Mouse (Mus musculus) neural tube, embryonic 13.5 days (tissue): ENCODE results near the gene Spag7. TPM values are rescaled to one million over a fixed set of nuclear protein-coding genes. Genes with fewer than 3 reads are reported as not detected.

ENCODE experiments used
- ATAC-seq: fragments of 200-750 bp; cut with Nextera tagmentation; 2 replicates; pipeline ENCODE4 v1.8.0; 2017; ENCODE audit warnings: low read depth, mild to moderate bottlenecking, moderate TSS enrichment, moderate library complexity
- H3K27ac ChIP-seq: fragments of 300-500 bp; sonication (generic); replicated peaks from 2 replicates; pipeline ENCODE4 v1.5.1; 2015; ENCODE audit warnings: moderate library complexity, mild to moderate bottlenecking, inconsistent platforms
- H3K27me3 ChIP-seq: fragments of 300-500 bp; sonication (generic); 2 replicates; pipeline ENCODE4 v1.6.1; 2015; ENCODE audit warnings: mild to moderate bottlenecking, inconsistent platforms
- H3K36me3 ChIP-seq: fragments of 300-500 bp; sonication (generic); 2 replicates; pipeline ENCODE4 v1.6.1; 2015; ENCODE audit warnings: mild to moderate bottlenecking, inconsistent platforms
- H3K4me1 ChIP-seq: fragments of 300-500 bp; sonication (generic); replicated peaks from 2 replicates; pipeline ENCODE4 v1.6.1; 2015; ENCODE audit warnings: inconsistent platforms
- H3K4me2 ChIP-seq: fragments of 300-500 bp; sonication (generic); 2 replicates; pipeline ENCODE4 v1.6.1; 2015; ENCODE audit warnings: inconsistent platforms, mild to moderate bottlenecking, moderate library complexity
- H3K4me3 ChIP-seq: fragments of 300-500 bp; sonication (generic); 2 replicates; pipeline ENCODE4 v1.5.1; 2015; ENCODE audit warnings: mild to moderate bottlenecking, inconsistent platforms
- H3K9ac ChIP-seq: fragments of 300-500 bp; sonication (generic); 2 replicates; pipeline ENCODE4 v1.6.1; 2015; ENCODE audit warnings: moderate library complexity, mild to moderate bottlenecking, inconsistent platforms
- H3K9me3 ChIP-seq: fragments of 300-500 bp; sonication (generic); 2 replicates; pipeline ENCODE4 v1.6.1; 2016; ENCODE audit warnings: inconsistent platforms
- WGBS: fragments of 180-500 bp; shearing (Covaris S2); methylation state at CpG from one replicate; pipeline ENCODE4 v1.1.7; 2015; 5-methylcytosine and 5-hydroxymethylcytosine counted together
- polyA plus RNA-seq: library from polyadenylated mRNA; unstranded; fragments of >200 nt; fragmentation: Nextera tagmentation; extraction: Ambion mirVana; gene quantifications from 2 replicates; pipeline ENCODE4 v1.2.1, GENCODE M21; 2015

Gene Spag7
- polyA plus RNA-seq, 1 experiment from 2014 or later, result 169 TPM

GRCm38 (mm10) chr11:70678576-70678975 lies 9.4 kb upstream of the Spag7 start:
- H3K4me1 ChIP-seq, result peaks cover 9% of the 10 kb centered on the region
- H3K4me2 ChIP-seq, result no peak overlapping the region
- H3K9me3 ChIP-seq, result no peaks in the 10 kb centered on the region
- no peak overlapping the region for H3K4me3 ChIP-seq
- peaks cover 84% of the 10 kb centered on the region for H3K36me3 ChIP-seq
- no peaks in the 10 kb centered on the region for H3K27me3 ChIP-seq
- ATAC-seq, result no peak
- WGBS, result 69% methylated on average over 2 of the region's 2 CpGs
- no peak overlapping the region for H3K9ac ChIP-seq
- H3K27ac ChIP-seq, result no peak overlapping the region

DNA sequence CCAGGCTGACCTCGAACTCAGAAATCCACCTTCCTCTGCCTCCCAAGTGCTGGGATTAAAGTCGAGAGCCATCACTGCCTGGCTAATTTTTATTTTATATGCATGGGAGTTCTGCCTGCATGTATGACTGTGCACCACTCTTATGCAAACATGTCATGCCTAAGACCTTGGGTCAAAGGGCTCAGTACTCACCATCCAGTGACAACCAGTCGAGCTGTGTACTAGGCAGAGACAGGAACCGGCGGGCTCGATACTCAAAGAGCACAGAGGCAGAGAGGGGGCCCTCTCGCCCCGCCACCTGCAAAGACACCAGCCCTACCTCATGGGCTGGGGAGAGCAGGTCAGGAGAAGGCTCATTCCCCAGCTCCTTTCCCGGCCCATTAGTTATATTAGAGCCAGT lies 8.9 kb upstream of the Spag7 start:
- H3K9me3 ChIP-seq, result no peaks in the 10 kb centered on the region
- H3K4me1 ChIP-seq, result peaks cover 9% of the 10 kb centered on the region
- no peak overlapping the region for H3K4me3 ChIP-seq
- no peak overlapping the region for H3K27ac ChIP-seq
- 81% methylated on average over 9 of the region's 9 CpGs for WGBS
- no peak overlapping the region for H3K9ac ChIP-seq
- ATAC-seq, result no peak
- no peak overlapping the region for H3K4me2 ChIP-seq
- H3K36me3 ChIP-seq, result peaks cover 81% of the 10 kb centered on the region
- no peaks in the 10 kb centered on the region for H3K27me3 ChIP-seq

DNA sequence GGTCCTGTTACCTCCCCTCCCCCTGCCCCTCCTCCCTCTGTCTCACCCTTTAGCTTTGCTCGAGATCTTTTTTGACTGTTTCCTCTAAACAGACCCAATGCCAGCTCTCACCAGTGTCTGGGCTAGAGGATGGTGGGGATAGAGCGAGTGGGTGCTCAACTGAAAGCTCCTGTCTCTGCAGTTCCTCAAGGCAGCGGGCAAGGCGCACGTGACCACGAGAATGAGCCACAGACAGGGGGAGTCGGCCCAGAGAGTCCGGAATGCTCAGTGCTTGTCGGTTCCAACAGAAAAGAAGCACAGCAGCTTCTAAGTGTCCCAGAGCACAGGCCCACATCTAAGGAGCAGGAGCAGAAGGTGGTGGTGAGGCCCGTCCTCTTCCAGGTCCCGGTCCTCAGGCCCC lies 5.3 kb upstream of the Spag7 start:
- Histone ChIP-seq H3K4me3 (no peak overlapping the region), H3K27ac (no peak overlapping the region), H3K36me3 (peaks cover 65% of the 10 kb centered on the region), H3K27me3 (no peaks in the 10 kb centered on the region), H3K4me1 (peaks cover 20% of the 10 kb centered on the region), H3K9me3 (no peaks in the 10 kb centered on the region), H3K9ac (no peak overlapping the region), H3K4me2 (no peak overlapping the region)
- WGBS, result 70% methylated on average over 11 of the region's 11 CpGs
- no peak for ATAC-seq

- no peak for ATAC-seq
- H3K36me3 ChIP-seq, result peaks cover 60% of the 10 kb centered on the region
Observed at GRCm38 (mm10) chr11:70674014-70674413, 4.8 kb upstream of the Spag7 start.

DNA sequence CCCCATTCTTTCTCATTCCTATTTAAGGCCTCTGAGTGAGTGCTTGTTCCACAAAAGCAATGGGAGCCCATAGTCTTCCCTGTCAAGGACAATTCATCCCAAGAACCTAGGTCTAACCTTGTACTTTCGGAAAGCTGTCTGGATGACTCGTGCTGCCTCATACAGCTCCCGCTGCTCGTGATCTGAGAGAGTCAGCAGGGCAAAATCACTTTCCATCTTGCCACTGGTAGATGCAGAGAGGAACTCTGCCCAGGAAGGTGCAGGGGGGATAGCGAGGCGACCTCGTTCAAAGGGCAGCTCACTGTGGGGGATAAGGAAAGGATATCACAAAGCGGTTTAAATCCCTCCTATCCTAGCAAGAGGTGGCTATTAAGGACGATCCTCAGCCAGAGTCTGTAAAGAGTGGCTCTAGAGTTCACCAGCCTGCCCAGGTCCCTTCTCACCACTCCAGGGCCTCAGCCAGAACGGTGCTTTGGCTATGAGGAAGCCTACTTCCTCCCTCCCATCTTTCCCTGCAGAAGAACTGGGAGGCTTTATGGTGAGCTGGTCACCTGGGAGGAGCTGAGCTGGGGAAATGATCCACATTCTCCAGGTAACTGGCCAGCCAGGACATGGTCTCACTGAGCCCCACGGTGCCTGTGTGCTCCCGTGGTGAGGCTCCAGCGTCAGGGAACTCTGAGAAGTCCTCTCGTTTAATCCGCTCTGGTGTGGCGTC lies 2.3 kb upstream of the Spag7 start:
- no peaks in the 10 kb centered on the region for H3K27me3 ChIP-seq
- H3K4me2 ChIP-seq, result peak overlapping the region; percentile 92

More at GRCm38 (mm10) chr11:70674014-70674413, 4.8 kb upstream of the Spag7 start:
- Histone ChIP-seq H3K27me3 (no peaks in the 10 kb centered on the region), H3K9me3 (no peaks in the 10 kb centered on the region), H3K4me2 (no peak overlapping the region), H3K4me1 (peaks cover 20% of the 10 kb centered on the region), H3K27ac (no peak overlapping the region), H3K9ac (no peak overlapping the region), H3K4me3 (no peak overlapping the region)
- 47% methylated on average over 6 of the region's 6 CpGs for WGBS

GRCm38 (mm10) chr11:70670483-70670882 lies 1.3 kb upstream of the Spag7 start:
- 54% methylated on average over 14 of the region's 14 CpGs for WGBS
- H3K9ac ChIP-seq, result peak overlapping the region; percentile 91
- peak overlapping the region; percentile 92 for H3K4me2 ChIP-seq
- H3K9me3 ChIP-seq, result no peaks in the 10 kb centered on the region
- ATAC-seq, result no peak
- H3K27me3 ChIP-seq, result no peaks in the 10 kb centered on the region
- H3K36me3 ChIP-seq, result peaks cover 40% of the 10 kb centered on the region
- H3K27ac ChIP-seq, result peak overlapping the region; percentile 98
- H3K4me3 ChIP-seq, result peak overlapping the region; percentile 66
- peaks cover 37% of the 10 kb centered on the region for H3K4me1 ChIP-seq

More for the DNA sequence above, 2.3 kb upstream of the Spag7 start:
- Histone ChIP-seq H3K27ac (0 out of 2 replicates have a peak overlapping the region, but pooled peaks have one; percentile 98), H3K9ac (peak overlapping the region; percentile 91), H3K4me1 (peaks cover 37% of the 10 kb centered on the region), H3K36me3 (peaks cover 45% of the 10 kb centered on the region), H3K4me3 (no peak overlapping the region; the same call in 1 of the 2 replicates), H3K9me3 (no peaks in the 10 kb centered on the region)
- no peak for ATAC-seq
- WGBS, result 86% methylated on average over 16 of the region's 16 CpGs

DNA sequence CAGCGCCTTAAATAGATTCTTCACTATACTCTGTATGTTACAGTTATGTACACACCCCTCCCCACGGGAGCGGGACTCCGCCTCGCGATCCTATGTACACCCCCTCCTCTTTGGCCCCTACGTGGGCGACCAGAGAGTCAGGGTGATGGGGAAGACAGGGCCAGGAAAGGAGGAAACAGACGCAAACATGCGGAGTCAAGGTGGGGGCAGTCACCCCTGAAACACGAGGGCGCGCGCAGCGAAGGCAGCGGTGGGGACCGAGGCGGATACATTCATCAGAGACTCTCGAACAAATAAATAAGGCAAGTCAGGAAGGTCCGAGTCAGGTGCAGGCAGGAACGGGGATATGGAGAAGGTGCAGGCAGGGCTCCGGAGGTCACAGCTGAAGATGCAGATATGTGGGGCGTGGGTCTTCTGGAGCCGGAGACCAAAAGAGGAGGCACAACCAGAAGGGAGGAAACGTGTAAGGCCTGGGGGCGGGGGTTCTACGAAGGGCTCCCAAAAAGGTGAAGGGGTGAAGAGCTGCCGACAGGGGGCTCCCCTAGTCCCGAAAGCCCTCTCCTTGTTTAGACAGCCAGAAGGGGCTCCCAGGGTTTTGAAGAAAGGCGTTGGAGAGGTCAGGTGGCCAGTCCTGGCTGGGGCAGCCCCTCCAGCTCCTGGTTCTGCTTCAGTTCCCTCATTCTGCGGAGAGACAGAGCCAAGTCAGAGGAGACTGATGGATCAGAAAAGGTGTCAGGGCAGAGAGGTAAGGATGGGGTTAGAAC lies 548 bp upstream of the Spag7 start:
- H3K27me3 ChIP-seq, result no peaks in the 10 kb centered on the region
- H3K36me3 ChIP-seq, result peaks cover 40% of the 10 kb centered on the region
- H3K4me1 ChIP-seq, result peaks cover 37% of the 10 kb centered on the region
- H3K9ac ChIP-seq, result peak overlapping the region; percentile 91
- H3K4me3 ChIP-seq, result peak overlapping the region; percentile 66
- under 1% methylated on average over 31 of the region's 31 CpGs for WGBS
- H3K9me3 ChIP-seq, result no peaks in the 10 kb centered on the region
- H3K27ac ChIP-seq, result peak overlapping the region; percentile 98
- peak overlapping the region; percentile 92 for H3K4me2 ChIP-seq
- ATAC-seq, result peak; percentile 48

GRCm38 (mm10) chr11:70668335-70668770 lies 863 bp downstream of the Spag7 start:
- no peaks in the 10 kb centered on the region for H3K27me3 ChIP-seq
- no peak; the same call in 1 of the 2 replicates for ATAC-seq
- peak overlapping the region; percentile 72 for H3K9ac ChIP-seq
- peaks cover 37% of the 10 kb centered on the region for H3K4me1 ChIP-seq
- H3K4me3 ChIP-seq, result peak overlapping the region; percentile 66
- no peaks in the 10 kb centered on the region for H3K9me3 ChIP-seq
- H3K36me3 ChIP-seq, result peaks cover 41% of the 10 kb centered on the region
- H3K27ac ChIP-seq, result peak overlapping the region; percentile 90
- peak overlapping the region; percentile 92 for H3K4me2 ChIP-seq
- under 1% methylated on average over 15 of the region's 15 CpGs for WGBS

GRCm38 (mm10) chr11:70667271-70668150 lies 1.7 kb downstream of the Spag7 start:
- Histone ChIP-seq H3K9me3 (no peaks in the 10 kb centered on the region), H3K4me1 (peaks cover 37% of the 10 kb centered on the region), H3K9ac (peak overlapping the region; percentile 72), H3K27me3 (no peaks in the 10 kb centered on the region), H3K36me3 (peaks cover 45% of the 10 kb centered on the region), H3K27ac (peak overlapping the region; percentile 90), H3K4me2 (peak overlapping the region; percentile 92), H3K4me3 (peak overlapping the region; percentile 66)
- 78% methylated on average over 14 of the region's 14 CpGs for WGBS
- ATAC-seq, result no peak

DNA sequence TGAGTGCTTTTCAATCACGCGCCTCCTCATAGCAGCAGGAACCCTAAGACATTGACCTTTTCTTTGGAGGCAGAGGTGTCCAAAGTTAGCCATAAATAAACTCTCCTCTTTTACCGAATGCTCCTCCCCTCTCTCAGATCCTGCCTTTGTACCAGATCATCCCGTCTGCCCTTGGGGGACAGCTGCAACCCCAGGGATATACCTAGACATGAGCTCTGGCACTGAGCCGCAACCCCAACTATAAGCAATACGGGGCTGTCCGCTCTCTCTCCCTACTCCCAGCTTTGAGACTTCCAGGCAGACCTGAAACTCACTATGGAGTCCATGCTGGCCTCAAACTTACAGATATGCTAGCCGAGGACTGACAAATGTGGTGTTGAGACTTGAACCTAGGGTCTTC lies 2.5 kb downstream of the Spag7 start:
- H3K27ac ChIP-seq, result no peak overlapping the region
- no peak overlapping the region for H3K4me2 ChIP-seq
- H3K4me3 ChIP-seq, result no peak overlapping the region
- WGBS, result 92% methylated on average over 8 of the region's 8 CpGs
- H3K4me1 ChIP-seq, result peaks cover 36% of the 10 kb centered on the region
- no peaks in the 10 kb centered on the region for H3K27me3 ChIP-seq
- H3K36me3 ChIP-seq, result peaks cover 48% of the 10 kb centered on the region
- H3K9ac ChIP-seq, result no peak overlapping the region
- no peaks in the 10 kb centered on the region for H3K9me3 ChIP-seq
- ATAC-seq, result no peak

GRCm38 (mm10) chr11:70664741-70665140 lies 4.5 kb downstream of the Spag7 start:
- H3K36me3 ChIP-seq, result peaks cover 53% of the 10 kb centered on the region
- H3K4me2 ChIP-seq, result no peak overlapping the region
- H3K27me3 ChIP-seq, result no peaks in the 10 kb centered on the region
- no peak for ATAC-seq
- no peak overlapping the region for H3K27ac ChIP-seq
- H3K4me3 ChIP-seq, result no peak overlapping the region
- H3K9ac ChIP-seq, result no peak overlapping the region
- no peaks in the 10 kb centered on the region for H3K9me3 ChIP-seq
- H3K4me1 ChIP-seq, result peaks cover 17% of the 10 kb centered on the region
- 94% methylated on average over 9 of the region's 9 CpGs for WGBS
